Mouse (Mus musculus) neural tube, embryonic 15.5 days (tissue): ENCODE measurements at regions not wholly inside any gene's neighbourhood (a gene's known extent, or its start where the extent isn't known, plus 50 kb on each side); places are given as distances from the start of the nearest gene placed in this dataset.

ENCODE experiments used
- ATAC-seq: fragments of 200-750 bp; cut with Nextera tagmentation; 2 replicates; pipeline ENCODE4 v1.8.0; 2017; ENCODE audit warnings: mild to moderate bottlenecking, moderate TSS enrichment, moderate library complexity; ENCODE audit not compliant: low FRiP score
- H3K27ac ChIP-seq: fragments of 300-500 bp; sonication (generic); replicated peaks from 2 replicates; pipeline ENCODE4 v1.5.1; 2015; ENCODE audit warnings: mild to moderate bottlenecking, inconsistent platforms
- H3K27me3 ChIP-seq: fragments of 300-500 bp; sonication (generic); replicated peaks from 2 replicates; pipeline ENCODE4 v1.6.1; 2015; ENCODE audit warnings: inconsistent platforms
- H3K36me3 ChIP-seq: fragments of 300-500 bp; sonication (generic); 2 replicates; pipeline ENCODE4 v1.6.1; 2015; ENCODE audit warnings: inconsistent platforms
- H3K4me1 ChIP-seq: fragments of 300-500 bp; sonication (generic); 2 replicates; pipeline ENCODE4 v1.6.1; 2015; ENCODE audit warnings: inconsistent platforms
- H3K4me2 ChIP-seq: fragments of 300-500 bp; sonication (generic); 2 replicates; pipeline ENCODE4 v1.6.1; 2015; ENCODE audit warnings: inconsistent platforms, mild to moderate bottlenecking, moderate library complexity
- H3K4me3 ChIP-seq: fragments of 300-500 bp; sonication (generic); replicated peaks from 2 replicates; pipeline ENCODE4 v1.5.1; 2015; ENCODE audit warnings: mild to moderate bottlenecking, inconsistent platforms
- H3K9ac ChIP-seq: fragments of 300-500 bp; sonication (generic); replicated peaks from 2 replicates; pipeline ENCODE4 v1.6.1; 2015; ENCODE audit warnings: mild to moderate bottlenecking, inconsistent platforms
- H3K9me3 ChIP-seq: fragments of 300-500 bp; sonication (generic); replicated peaks from 2 replicates; pipeline ENCODE4 v1.6.1; 2016; ENCODE audit warnings: inconsistent platforms
- WGBS: fragments of 180-500 bp; shearing (Covaris S2); methylation state at CpG from one replicate; pipeline ENCODE4 v1.1.7; 2015; ENCODE audit warnings: mixed read lengths; 5-methylcytosine and 5-hydroxymethylcytosine counted together

- H3K9ac ChIP-seq, result no peak overlapping the region
- no peak for ATAC-seq
- no peak overlapping the region for H3K27ac ChIP-seq
- H3K27me3 ChIP-seq, result no peaks in the 10 kb centered on the region
- 87% methylated on average over 7 of the region's 7 CpGs for WGBS
- H3K4me3 ChIP-seq, result no peak overlapping the region
- H3K36me3 ChIP-seq, result no peaks in the 10 kb centered on the region
- no peaks in the 10 kb centered on the region for H3K4me1 ChIP-seq
- H3K9me3 ChIP-seq, result no peaks in the 10 kb centered on the region
- no peak overlapping the region for H3K4me2 ChIP-seq
Observed at GRCm38 (mm10) chr13:102231048-102231447, 462.3 kb upstream of the Cd180 start.

GRCm38 (mm10) chr13:102232291-102232936 lies 460.9 kb upstream of the Cd180 start:
- Histone ChIP-seq H3K9me3 (no peaks in the 10 kb centered on the region), H3K4me2 (no peak overlapping the region), H3K4me3 (no peak overlapping the region), H3K36me3 (no peaks in the 10 kb centered on the region), H3K27ac (no peak overlapping the region), H3K27me3 (no peaks in the 10 kb centered on the region), H3K9ac (no peak overlapping the region), H3K4me1 (no peaks in the 10 kb centered on the region)
- 71% methylated on average over 4 of the region's 4 CpGs for WGBS
- no peak for ATAC-seq

GRCm38 (mm10) chr13:102250884-102251283 lies 442.5 kb upstream of the Cd180 start:
- H3K4me2 ChIP-seq, result no peak overlapping the region
- H3K36me3 ChIP-seq, result no peaks in the 10 kb centered on the region

GRCm38 (mm10) chr13:102251709-102252108 lies 441.6 kb upstream of the Cd180 start:
- H3K36me3 ChIP-seq, result no peaks in the 10 kb centered on the region
- WGBS, result 97% methylated on average over 5 of the region's 5 CpGs
- no peak overlapping the region for H3K4me3 ChIP-seq
- no peak for ATAC-seq
- no peak overlapping the region for H3K9ac ChIP-seq
- no peaks in the 10 kb centered on the region for H3K27me3 ChIP-seq
- H3K9me3 ChIP-seq, result no peaks in the 10 kb centered on the region
- H3K4me1 ChIP-seq, result peaks cover 4% of the 10 kb centered on the region; the same call in 1 of the 2 replicates
- no peak overlapping the region for H3K27ac ChIP-seq
- no peak overlapping the region for H3K4me2 ChIP-seq

More at GRCm38 (mm10) chr13:102250884-102251283, 442.5 kb upstream of the Cd180 start:
- Histone ChIP-seq H3K4me1 (peaks cover 4% of the 10 kb centered on the region; the same call in 1 of the 2 replicates), H3K27ac (no peak overlapping the region), H3K9me3 (no peaks in the 10 kb centered on the region), H3K9ac (no peak overlapping the region), H3K4me3 (no peak overlapping the region), H3K27me3 (no peaks in the 10 kb centered on the region)
- 24% methylated on average over 2 of the region's 2 CpGs for WGBS
- no peak for ATAC-seq

- H3K27ac ChIP-seq, result no peak overlapping the region
- H3K9me3 ChIP-seq, result no peaks in the 10 kb centered on the region
- no peak overlapping the region for H3K4me2 ChIP-seq
- no peaks in the 10 kb centered on the region for H3K36me3 ChIP-seq
- H3K27me3 ChIP-seq, result no peaks in the 10 kb centered on the region
- H3K4me3 ChIP-seq, result no peak overlapping the region
- 86% methylated on average over 7 of the region's 7 CpGs for WGBS
- no peak for ATAC-seq
- no peak overlapping the region for H3K9ac ChIP-seq
- peaks cover 4% of the 10 kb centered on the region; the same call in 1 of the 2 replicates for H3K4me1 ChIP-seq
Observed at GRCm38 (mm10) chr13:102255401-102256371, 437.7 kb upstream of the Cd180 start.

GRCm38 (mm10) chr13:102258207-102258606 lies 435.2 kb upstream of the Cd180 start:
- 86% methylated on average over 8 of the region's 8 CpGs for WGBS
- Histone ChIP-seq H3K4me3 (no peak overlapping the region), H3K9me3 (no peaks in the 10 kb centered on the region), H3K27me3 (no peaks in the 10 kb centered on the region), H3K27ac (no peak overlapping the region), H3K9ac (no peak overlapping the region), H3K4me2 (no peak overlapping the region), H3K36me3 (no peaks in the 10 kb centered on the region), H3K4me1 (no peaks in the 10 kb centered on the region)
- no peak for ATAC-seq

- no peaks in the 10 kb centered on the region for H3K4me1 ChIP-seq
- no peak overlapping the region for H3K4me3 ChIP-seq
- 83% methylated on average over 3 of the region's 3 CpGs for WGBS
- H3K27me3 ChIP-seq, result no peaks in the 10 kb centered on the region
- no peak overlapping the region for H3K9ac ChIP-seq
- ATAC-seq, result no peak
- H3K27ac ChIP-seq, result no peak overlapping the region
- H3K4me2 ChIP-seq, result no peak overlapping the region
- no peaks in the 10 kb centered on the region for H3K36me3 ChIP-seq
- H3K9me3 ChIP-seq, result no peaks in the 10 kb centered on the region
Observed at GRCm38 (mm10) chr13:102273818-102274217, 419.5 kb upstream of the Cd180 start.

- Histone ChIP-seq H3K9me3 (no peaks in the 10 kb centered on the region), H3K27me3 (no peaks in the 10 kb centered on the region), H3K36me3 (no peaks in the 10 kb centered on the region), H3K9ac (no peak overlapping the region), H3K4me1 (no peaks in the 10 kb centered on the region), H3K4me2 (no peak overlapping the region), H3K4me3 (no peak overlapping the region), H3K27ac (no peak overlapping the region)
- ATAC-seq, result no peak
- WGBS, result 97% methylated on average over 2 of the region's 2 CpGs
Observed at GRCm38 (mm10) chr13:102275296-102275695, 418.1 kb upstream of the Cd180 start.

GRCm38 (mm10) chr13:102276885-102277284 lies 416.5 kb upstream of the Cd180 start:
- Histone ChIP-seq H3K4me1 (no peaks in the 10 kb centered on the region), H3K9me3 (no peaks in the 10 kb centered on the region), H3K4me3 (no peak overlapping the region), H3K27ac (no peak overlapping the region), H3K4me2 (no peak overlapping the region), H3K27me3 (no peaks in the 10 kb centered on the region), H3K36me3 (no peaks in the 10 kb centered on the region), H3K9ac (no peak overlapping the region)
- ATAC-seq, result no peak

- 94% methylated on average over 3 of the region's 3 CpGs for WGBS
Observed at GRCm38 (mm10) chr13:102280198-102280597, 413.2 kb upstream of the Cd180 start.

GRCm38 (mm10) chr13:102294451-102294850 lies 398.9 kb upstream of the Cd180 start:
- Histone ChIP-seq H3K4me3 (no peak overlapping the region), H3K36me3 (no peaks in the 10 kb centered on the region), H3K27me3 (no peaks in the 10 kb centered on the region), H3K4me1 (no peaks in the 10 kb centered on the region), H3K9me3 (no peaks in the 10 kb centered on the region), H3K9ac (no peak overlapping the region), H3K4me2 (no peak overlapping the region), H3K27ac (no peak overlapping the region)
- no peak for ATAC-seq
- 50% methylated on average over 2 of the region's 2 CpGs for WGBS

More at GRCm38 (mm10) chr13:102280198-102280597, 413.2 kb upstream of the Cd180 start:
- Histone ChIP-seq H3K27me3 (no peaks in the 10 kb centered on the region), H3K36me3 (no peaks in the 10 kb centered on the region), H3K9me3 (no peaks in the 10 kb centered on the region), H3K4me1 (no peaks in the 10 kb centered on the region), H3K9ac (no peak overlapping the region), H3K4me2 (no peak overlapping the region), H3K4me3 (no peak overlapping the region), H3K27ac (no peak overlapping the region)
- ATAC-seq, result no peak

- Histone ChIP-seq H3K4me1 (no peaks in the 10 kb centered on the region), H3K4me2 (no peak overlapping the region), H3K9me3 (no peaks in the 10 kb centered on the region), H3K36me3 (no peaks in the 10 kb centered on the region), H3K4me3 (no peak overlapping the region), H3K9ac (no peak overlapping the region), H3K27me3 (no peaks in the 10 kb centered on the region), H3K27ac (no peak overlapping the region)
- 87% methylated on average over 11 of the region's 11 CpGs for WGBS
- ATAC-seq, result no peak
Observed at GRCm38 (mm10) chr13:102295079-102295478, 398.3 kb upstream of the Cd180 start.
